Mouse (Mus musculus): Measurements from ENCODE around the gene Gm10409. TPM values are rescaled to one million over a fixed set of nuclear protein-coding genes. Genes with fewer than 3 reads are reported as not detected.

Gm10409 gene
- 1.1 and 2.1 TPM in 2 replicates for polyA plus RNA-seq (2012; rRNA removed)

DNA sequence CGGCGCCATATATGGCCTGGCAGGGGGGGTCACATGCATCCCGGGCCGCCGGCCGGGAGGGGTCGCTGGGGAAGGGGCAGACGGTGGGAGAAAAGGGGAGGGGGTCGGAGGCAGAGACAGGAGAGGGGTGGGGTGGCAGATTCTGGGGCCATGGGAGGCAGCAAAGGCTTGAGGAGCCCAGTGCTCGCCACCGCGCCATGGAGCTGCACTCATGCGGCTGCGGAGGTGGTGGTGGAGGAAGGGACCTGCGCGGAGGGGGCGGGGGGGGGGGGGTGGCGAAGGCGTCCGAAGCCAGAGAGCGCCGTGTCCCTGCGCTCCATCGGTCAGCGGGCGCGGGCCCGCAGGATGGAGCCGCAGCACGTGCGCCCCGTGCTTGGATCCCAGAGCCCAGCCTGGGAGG lies at the start of gene Gm10409:
Gene Gm10409 (plus strand): TSS at position 301 of the 400 bp plus-strand sequence.

DNA sequence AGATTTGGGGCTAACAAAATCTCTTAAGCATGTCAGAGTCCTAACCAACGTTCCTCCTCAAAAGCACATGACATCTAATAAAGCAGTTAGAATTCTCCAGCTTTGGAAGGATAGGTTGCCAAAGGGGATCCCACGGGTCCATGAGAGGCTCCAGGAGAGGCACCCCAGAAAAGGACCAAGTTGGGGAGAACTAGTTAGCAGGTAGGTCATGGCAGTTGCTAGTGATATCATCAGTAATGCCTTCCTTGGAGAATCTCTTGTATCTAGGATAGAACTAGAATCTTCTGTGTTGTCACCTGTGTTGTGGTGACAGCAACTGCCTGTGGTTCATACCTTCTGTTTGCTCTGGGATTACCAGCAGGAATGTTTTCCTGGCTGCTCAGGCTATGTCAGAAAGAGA lies 17.6 kb upstream of the Gm10409 start, which contains the start of gene Gm10413:
Gene Gm10413 (plus strand): TSS at position 301 of the 400 bp plus-strand sequence.

GRCm38 (mm10) chr14:3427803-3428202 lies 15.4 kb downstream of the Gm10409 start, which contains the start of gene Gm3005:
Gene Gm3005, plus strand, starts transcription at chr14:3428103.

DNA sequence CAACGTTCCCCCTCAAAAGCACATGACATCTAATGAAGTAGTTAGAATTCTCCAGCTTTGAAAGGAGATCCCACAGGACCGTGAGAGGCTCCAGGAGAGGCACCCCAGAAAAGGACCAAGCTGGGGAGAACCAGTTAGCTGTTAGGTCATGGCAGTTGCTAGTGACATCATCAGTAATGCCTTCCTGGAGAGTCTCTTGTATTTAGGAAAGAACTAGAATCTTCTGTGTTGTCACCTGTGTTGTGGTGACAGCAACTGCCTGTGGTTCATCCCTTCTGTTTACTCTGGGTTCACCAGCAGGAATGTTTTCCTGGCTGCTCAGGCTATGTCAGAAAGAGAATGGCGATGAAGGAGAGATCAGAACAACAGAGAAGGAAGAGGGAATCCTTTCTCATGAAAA lies 36.7 kb downstream of the Gm10409 start, which contains the start of gene Gm10408:
Gene Gm10408 (plus strand): TSS at position 301 of the 400 bp plus-strand sequence.

Other genes starting within 250 kb of the Gm10409 start
- gene Gm5795, start 224.4 kb upstream of the Gm10409 start, polyA plus RNA-seq (2012; rRNA removed), result not detected in 2 replicates
- 3.3 and 5.2 TPM in 2 replicates for gene D830030K20Rik, start 204.1 kb upstream of the Gm10409 start, polyA plus RNA-seq (2012; rRNA removed)
- gene Gm2956, start 80.0 kb upstream of the Gm10409 start, polyA plus RNA-seq (2012; rRNA removed), result not detected in 2 replicates
- gene Gm10413, start 17.5 kb upstream of the Gm10409 start, polyA plus RNA-seq (2012; rRNA removed), result not detected in 2 replicates
- 2.0 and 3.7 TPM in 2 replicates for gene Gm3005, start 15.5 kb downstream of the Gm10409 start, polyA plus RNA-seq (2012; rRNA removed)
- gene Gm10408, start 36.8 kb downstream of the Gm10409 start, polyA plus RNA-seq (2012; rRNA removed), result not detected in 2 replicates
- gene Gm3012, start 221.9 kb downstream of the Gm10409 start, polyA plus RNA-seq (2012; rRNA removed), result not detected in 2 replicates
- 1.1 and 2.1 TPM in 2 replicates for gene Gm3020, start 239.4 kb downstream of the Gm10409 start, polyA plus RNA-seq (2012; rRNA removed)

All from central nervous system, embryonic 11.5 days (tissue).